Mouse (Mus musculus): ENCODE results near the gene Tnr.

DNA sequence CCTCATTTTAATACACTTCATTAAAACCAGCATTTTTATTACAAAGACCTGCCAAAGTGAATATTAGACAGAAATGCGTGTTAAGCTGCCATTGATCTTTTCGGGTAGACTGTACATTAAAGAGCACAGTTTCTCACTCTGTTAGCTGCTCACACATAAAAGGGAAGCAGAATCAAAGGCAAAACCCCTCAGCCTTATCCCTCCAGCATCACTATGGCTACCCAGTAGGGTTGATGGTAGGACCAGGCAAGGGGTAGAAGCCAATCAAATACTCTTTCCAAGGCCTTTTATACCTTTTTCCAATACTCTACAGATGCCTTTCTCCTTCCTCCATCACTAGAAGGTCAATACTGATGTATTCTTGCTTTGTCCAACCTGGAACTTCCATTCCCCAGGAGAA, 269.0 kb downstream of the Tnr start:
- TF ChIP-seq CTCF (conservative IDR thresholded peaks at IDR 0.05 in 1 of 2, IDR thresholded peaks at IDR 0.05 in 1 of 2; ENCODE audit: low read depth in 2 of 2, low read length in 2 of 2) (no peak), KAT2A (IDR thresholded peaks at IDR 0.05; ENCODE audit: insufficient replicate concordance, low read length) (no peak), BHLHE40 (IDR thresholded peaks at IDR 0.05; ENCODE audit: low read depth, low read length) (no peak), ZC3H11A (IDR thresholded peaks at IDR 0.05; ENCODE audit: low read depth, low read length) (no peak), CHD1 (IDR thresholded peaks at IDR 0.05; ENCODE audit: low read depth, low read length) (no peak), POLR2A (IDR thresholded peaks at IDR 0.05; ENCODE audit: low read depth, low read length) (no peak), E2F4 (IDR thresholded peaks at IDR 0.05; ENCODE audit: insufficient replicate concordance, low read depth, low read length) (no peak), UBTF (IDR thresholded peaks at IDR 0.05; ENCODE audit: low read depth, low read length) (no peak), USF1 (IDR thresholded peaks at IDR 0.05; ENCODE audit: low read depth, low read length) (no peak), HCFC1 (IDR thresholded peaks at IDR 0.05; ENCODE audit: low read depth, low read length) (no peak), ELF1 (IDR thresholded peaks at IDR 0.05; ENCODE audit: low read depth, low read length) (no peak)

All from CH12.LX (cell line).